Mouse (Mus musculus): Measurements from ENCODE around the gene Rec114.
A peak's percentile ranks its signal among the peaks of the same experiment; 100 is the strongest.

Gene Rec114

GRCm38 (mm10) chr9:58710642-58711041, 33.1 kb downstream of the Rec114 start:
- DNase-seq, result no peak

- DNase-seq, result peak; percentile 64 to 81
Measured at GRCm38 (mm10) chr9:58709939-58710338, 33.8 kb downstream of the Rec114 start.

- DNase-seq, result no peak
Measured at GRCm38 (mm10) chr9:58707796-58708195, 36.0 kb downstream of the Rec114 start.

- no peak for DNase-seq
Measured at GRCm38 (mm10) chr9:58706024-58706423, 37.7 kb downstream of the Rec114 start.

GRCm38 (mm10) chr9:58703766-58704165, 40.0 kb downstream of the Rec114 start:
- no peak for DNase-seq

- no peak for DNase-seq
Measured at GRCm38 (mm10) chr9:58701751-58702150, 42.0 kb downstream of the Rec114 start.

- DNase-seq, result no peak
Measured at GRCm38 (mm10) chr9:58698486-58698885, 45.3 kb downstream of the Rec114 start.

GRCm38 (mm10) chr9:58691471-58691870, 52.3 kb downstream of the Rec114 start:
- no peak for DNase-seq

GRCm38 (mm10) chr9:58690701-58691100, 53.1 kb downstream of the Rec114 start:
- DNase-seq, result no peak

- no peak for DNase-seq
Measured at GRCm38 (mm10) chr9:58688076-58688475, 55.7 kb downstream of the Rec114 start.

- DNase-seq, result no peak
Measured at GRCm38 (mm10) chr9:58685290-58685689, 58.5 kb downstream of the Rec114 start.

GRCm38 (mm10) chr9:58683372-58683771, 60.4 kb downstream of the Rec114 start:
- DNase-seq, result peak in 1 of 2 experiments; percentile 39

- no peak for DNase-seq
Measured at GRCm38 (mm10) chr9:58682106-58682505, 61.7 kb downstream of the Rec114 start.

- no peak for DNase-seq
Measured at GRCm38 (mm10) chr9:58681411-58681810, 62.4 kb downstream of the Rec114 start.

GRCm38 (mm10) chr9:58675371-58675770, 68.4 kb downstream of the Rec114 start:
- no peak for DNase-seq

GRCm38 (mm10) chr9:58674736-58675135, 69.0 kb downstream of the Rec114 start:
- DNase-seq, result no peak

- DNase-seq, result no peak
Measured at GRCm38 (mm10) chr9:58672474-58672873, 71.3 kb downstream of the Rec114 start.

GRCm38 (mm10) chr9:58669819-58670218, 73.9 kb downstream of the Rec114 start:
- no peak for DNase-seq

GRCm38 (mm10) chr9:58669071-58669470, 74.7 kb downstream of the Rec114 start:
- peak; percentile 36 to 60 for DNase-seq

GRCm38 (mm10) chr9:58668171-58668570, 75.6 kb downstream of the Rec114 start:
- no peak for DNase-seq

- no peak for DNase-seq
Measured at GRCm38 (mm10) chr9:58667244-58667643, 76.5 kb downstream of the Rec114 start.

GRCm38 (mm10) chr9:58666191-58666590, 77.6 kb downstream of the Rec114 start:
- no peak for DNase-seq

- no peak for DNase-seq
Measured at GRCm38 (mm10) chr9:58665492-58665891, 78.3 kb downstream of the Rec114 start.

- no peak for DNase-seq
Measured at GRCm38 (mm10) chr9:58662791-58663190, 81.0 kb downstream of the Rec114 start.

GRCm38 (mm10) chr9:58662007-58662406, 81.8 kb downstream of the Rec114 start:
- DNase-seq, result no peak

GRCm38 (mm10) chr9:58660673-58661072, 83.1 kb downstream of the Rec114 start:
- no peak for DNase-seq

All from cerebellum, postnatal 25 days (tissue).